Mouse (Mus musculus): ENCODE measurements around the gene Wwc2. TPM values are rescaled to one million over a fixed set of nuclear protein-coding genes. Genes with fewer than 3 reads are reported as not detected.

Wwc2 gene
- polyA plus RNA-seq, 1 experiment from 2014 or later: 19.2 TPM

DNA sequence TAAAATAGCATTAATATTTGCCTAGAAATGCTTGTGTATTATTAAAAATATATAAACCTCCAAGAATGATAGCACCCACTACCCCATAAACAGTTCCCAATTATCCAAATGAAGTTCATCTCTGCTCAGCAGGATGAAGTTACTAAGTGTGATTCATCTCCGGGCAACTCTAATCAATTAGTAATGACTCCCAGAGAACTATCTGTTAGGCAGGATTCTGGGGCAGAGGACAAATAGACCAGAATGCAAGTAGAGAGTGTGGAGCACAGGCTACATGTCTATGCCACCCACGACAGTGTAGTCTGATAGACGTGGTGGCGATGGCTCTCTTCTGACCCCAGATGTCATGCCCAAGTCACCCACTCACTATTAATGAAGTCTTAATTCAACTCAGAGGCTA lies 41.9 kb downstream of the Wwc2 start:
- no peak for DNase-seq (ENCODE audit: low spot score)
- H3K4me1 ChIP-seq: peaks cover 36% of the 10 kb centered on the region
- H3K27ac ChIP-seq: no peak overlapping the region
- no peak overlapping the region for H3K4me3 ChIP-seq
- no peaks in the 10 kb centered on the region for H3K27me3 ChIP-seq (ENCODE audit: insufficient read depth, poor library complexity, severe bottlenecking)
- 82% methylated on average over 4 of the region's 4 CpGs for WGBS
- H3K36me3 ChIP-seq: peaks cover 6% of the 10 kb centered on the region; the same call in 1 of the 2 replicates
- no peaks in the 10 kb centered on the region for H3K9me3 ChIP-seq

GRCm38 (mm10) chr8:47947672-47948618 lies 42.8 kb downstream of the Wwc2 start:
- no peak overlapping the region for H3K4me3 ChIP-seq
- peaks cover 9% of the 10 kb centered on the region; the same call in 1 of the 2 replicates for H3K36me3 ChIP-seq
- no peak overlapping the region for H3K27ac ChIP-seq
- no peaks in the 10 kb centered on the region for H3K27me3 ChIP-seq (ENCODE audit: insufficient read depth, poor library complexity, severe bottlenecking)
- H3K9me3 ChIP-seq: no peaks in the 10 kb centered on the region
- DNase-seq (ENCODE audit: low spot score): no peak
- peaks cover 40% of the 10 kb centered on the region for H3K4me1 ChIP-seq
- WGBS: 68% methylated on average over 19 of the region's 19 CpGs

GRCm38 (mm10) chr8:47943049-47943448 lies 47.7 kb downstream of the Wwc2 start:
- WGBS: 59% methylated on average over 10 of the region's 10 CpGs
- Histone ChIP-seq H3K4me1 (peaks cover 34% of the 10 kb centered on the region), H3K4me3 (no peak overlapping the region), H3K36me3 (peaks cover 9% of the 10 kb centered on the region; the same call in 1 of the 2 replicates), H3K27ac (no peak overlapping the region), H3K9me3 (no peaks in the 10 kb centered on the region), H3K27me3 (ENCODE audit: insufficient read depth, poor library complexity, severe bottlenecking) (no peaks in the 10 kb centered on the region)
- DNase-seq (ENCODE audit: low spot score): no peak

DNA sequence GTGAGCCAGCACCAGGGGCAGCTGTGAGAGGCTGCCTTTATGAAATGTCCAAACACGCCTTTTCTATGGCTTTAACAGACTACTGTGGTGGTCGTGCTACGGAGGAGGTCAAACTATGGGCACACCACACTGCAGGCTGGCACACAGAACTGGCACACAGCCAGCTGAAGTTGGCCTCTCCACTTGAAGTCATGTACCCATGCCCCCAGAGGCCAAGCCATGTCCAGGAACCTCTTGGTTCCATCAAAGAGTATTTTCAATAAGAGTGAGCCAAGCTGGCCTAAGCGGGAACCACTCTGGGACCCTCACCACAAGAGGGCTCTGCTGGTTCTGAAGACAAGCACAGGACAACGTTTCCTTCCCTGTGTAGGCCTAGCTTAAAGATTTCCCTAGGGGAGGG lies 49.7 kb downstream of the Wwc2 start:
- Histone ChIP-seq H3K4me3 (no peak overlapping the region), H3K9me3 (no peaks in the 10 kb centered on the region), H3K27me3 (ENCODE audit: insufficient read depth, poor library complexity, severe bottlenecking) (no peaks in the 10 kb centered on the region), H3K27ac (peak overlapping the region; percentile 56), H3K4me1 (peaks cover 31% of the 10 kb centered on the region), H3K36me3 (peaks cover 9% of the 10 kb centered on the region; the same call in 1 of the 2 replicates)
- WGBS: 59% methylated on average over 5 of the region's 5 CpGs
- DNase-seq (ENCODE audit: low spot score): no peak

- Histone ChIP-seq H3K4me1 (peaks cover 38% of the 10 kb centered on the region), H3K27ac (peak overlapping the region; percentile 56; the same call in 1 of the 2 replicates), H3K4me3 (no peak overlapping the region), H3K27me3 (ENCODE audit: insufficient read depth, poor library complexity, severe bottlenecking) (no peaks in the 10 kb centered on the region), H3K36me3 (peaks cover 9% of the 10 kb centered on the region; the same call in 1 of the 2 replicates), H3K9me3 (no peaks in the 10 kb centered on the region)
- WGBS: 71% methylated on average over 10 of the region's 10 CpGs
- DNase-seq (ENCODE audit: low spot score): no peak
These were observed 50.5 kb downstream of the Wwc2 start for GRCm38 (mm10) chr8:47939933-47940870.

DNA sequence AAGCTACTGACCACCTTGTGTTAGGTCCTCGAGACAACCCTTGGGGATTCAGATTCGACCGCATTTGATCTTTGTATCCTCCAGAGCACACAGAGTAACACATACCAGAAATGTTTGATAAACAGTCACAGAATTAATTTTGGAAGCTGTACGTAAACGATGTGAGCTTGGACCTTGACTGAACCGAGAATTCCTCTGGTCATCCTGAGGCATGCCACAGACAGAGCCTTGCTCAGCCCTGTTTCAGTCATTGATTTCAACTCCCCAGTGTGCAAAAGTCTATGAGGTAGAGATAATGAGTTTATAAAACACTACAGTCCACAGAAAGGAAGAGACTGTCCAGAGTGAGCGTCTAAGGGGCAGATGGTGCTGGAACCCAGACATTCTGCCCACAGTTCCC lies 51.5 kb downstream of the Wwc2 start:
- H3K4me1 ChIP-seq: peaks cover 44% of the 10 kb centered on the region
- 78% methylated on average over 7 of the region's 7 CpGs for WGBS
- no peaks in the 10 kb centered on the region for H3K9me3 ChIP-seq
- DNase-seq (ENCODE audit: low spot score): no peak
- no peak overlapping the region for H3K27ac ChIP-seq
- no peaks in the 10 kb centered on the region for H3K27me3 ChIP-seq (ENCODE audit: insufficient read depth, poor library complexity, severe bottlenecking)
- H3K36me3 ChIP-seq: peaks cover 5% of the 10 kb centered on the region; the same call in 1 of the 2 replicates
- no peak overlapping the region for H3K4me3 ChIP-seq

GRCm38 (mm10) chr8:47936386-47936785 lies 54.3 kb downstream of the Wwc2 start:
- Histone ChIP-seq H3K4me3 (no peak overlapping the region), H3K27me3 (ENCODE audit: insufficient read depth, poor library complexity, severe bottlenecking) (no peaks in the 10 kb centered on the region), H3K4me1 (peaks cover 66% of the 10 kb centered on the region), H3K9me3 (no peaks in the 10 kb centered on the region), H3K27ac (0 out of 2 replicates have a peak overlapping the region, but pooled peaks have one; percentile 7), H3K36me3 (no peaks in the 10 kb centered on the region)
- WGBS: 72% methylated on average over 9 of the region's 9 CpGs
- DNase-seq (ENCODE audit: low spot score): no peak

- peaks cover 68% of the 10 kb centered on the region for H3K4me1 ChIP-seq
- H3K27ac ChIP-seq: no peak overlapping the region; the same call in 1 of the 2 replicates
- no peak overlapping the region for H3K4me3 ChIP-seq
- 74% methylated on average over 5 of the region's 5 CpGs for WGBS
- DNase-seq (ENCODE audit: low spot score): no peak
- no peaks in the 10 kb centered on the region for H3K36me3 ChIP-seq
- H3K9me3 ChIP-seq: no peaks in the 10 kb centered on the region
- H3K27me3 ChIP-seq (ENCODE audit: insufficient read depth, poor library complexity, severe bottlenecking): no peaks in the 10 kb centered on the region
These were observed 55.3 kb downstream of the Wwc2 start for GRCm38 (mm10) chr8:47935461-47935860.

- no peak for DNase-seq (ENCODE audit: low spot score)
- H3K27ac ChIP-seq: peak overlapping the region; percentile 82
- 86% methylated on average over 3 of the region's 3 CpGs for WGBS
- H3K36me3 ChIP-seq: no peaks in the 10 kb centered on the region
- H3K4me3 ChIP-seq: no peak overlapping the region
- H3K27me3 ChIP-seq (ENCODE audit: insufficient read depth, poor library complexity, severe bottlenecking): no peaks in the 10 kb centered on the region
- H3K4me1 ChIP-seq: peaks cover 70% of the 10 kb centered on the region
- no peaks in the 10 kb centered on the region for H3K9me3 ChIP-seq
These were observed 57.6 kb downstream of the Wwc2 start for GRCm38 (mm10) chr8:47933087-47933486.

- Histone ChIP-seq H3K36me3 (no peaks in the 10 kb centered on the region), H3K27me3 (ENCODE audit: insufficient read depth, poor library complexity, severe bottlenecking) (no peaks in the 10 kb centered on the region), H3K4me3 (peak overlapping the region; percentile 29), H3K4me1 (peaks cover 74% of the 10 kb centered on the region), H3K27ac (peak overlapping the region; percentile 82), H3K9me3 (no peaks in the 10 kb centered on the region)
- no peak for DNase-seq (ENCODE audit: low spot score)
- WGBS: 39% methylated on average over 16 of the region's 16 CpGs
These were observed 58.5 kb downstream of the Wwc2 start for GRCm38 (mm10) chr8:47932028-47932790.

- Histone ChIP-seq H3K4me1 (peaks cover 71% of the 10 kb centered on the region), H3K27me3 (ENCODE audit: insufficient read depth, poor library complexity, severe bottlenecking) (no peaks in the 10 kb centered on the region), H3K27ac (peak overlapping the region; percentile 47), H3K9me3 (no peaks in the 10 kb centered on the region), H3K36me3 (no peaks in the 10 kb centered on the region), H3K4me3 (no peak overlapping the region)
- WGBS: 84% methylated on average over 7 of the region's 7 CpGs
- no peak for DNase-seq (ENCODE audit: low spot score)
These were observed 59.4 kb downstream of the Wwc2 start for GRCm38 (mm10) chr8:47931371-47931770.

DNA sequence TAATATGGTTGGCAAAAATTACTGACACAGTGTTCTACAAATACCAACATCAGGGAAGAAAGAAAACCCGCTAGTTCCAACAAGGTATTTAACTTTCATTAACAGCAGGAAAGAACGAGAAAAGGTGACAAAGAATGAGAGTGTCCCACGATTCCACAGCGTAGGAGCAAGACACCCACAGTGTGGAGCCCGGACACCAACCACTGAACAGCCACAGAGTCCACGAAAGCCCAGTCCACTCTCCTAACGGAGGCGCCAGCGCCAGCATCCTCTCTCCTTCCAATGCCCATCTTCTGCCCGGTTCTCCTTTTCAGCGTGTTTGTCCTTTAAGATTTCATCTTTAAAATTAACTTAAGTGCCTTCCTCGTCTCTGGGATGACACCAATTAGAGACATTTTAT lies 61.1 kb downstream of the Wwc2 start:
- Histone ChIP-seq H3K36me3 (no peaks in the 10 kb centered on the region), H3K4me3 (no peak overlapping the region), H3K27ac (no peak overlapping the region), H3K27me3 (ENCODE audit: insufficient read depth, poor library complexity, severe bottlenecking) (no peaks in the 10 kb centered on the region), H3K9me3 (no peaks in the 10 kb centered on the region), H3K4me1 (peaks cover 61% of the 10 kb centered on the region)
- no peak for DNase-seq (ENCODE audit: low spot score)
- 91% methylated on average over 12 of the region's 12 CpGs for WGBS
